Mouse (Mus musculus) thymus, adult 2 months (tissue): ENCODE measurements at regions not wholly inside any gene's neighbourhood (a gene's known extent, or its start where the extent isn't known, plus 50 kb on each side); places are given as distances from the start of the nearest gene placed in this dataset.
A peak's percentile ranks its signal among the peaks of the same experiment; 100 is the strongest.
"Not testable (repeated sequence)": the region's sequence is repeated elsewhere in the genome, so short reads cannot be mapped to it uniquely, and the experiment has no call there.

ENCODE experiments used
- DNase-seq: peaks from one replicate; pipeline ENCODE4 v3.0.0; 2021
- H3K27ac ChIP-seq: fragments of 200-500 bp; 2 replicates; pipeline ENCODE4 v1.5.1; 2012; ENCODE audit warnings: low read length, control low read depth; ENCODE audit not compliant: control insufficient read depth, insufficient read depth
- H3K27me3 ChIP-seq: fragments of 200-500 bp; 2 replicates; pipeline ENCODE4 v1.6.1; 2012; ENCODE audit warnings: mild to moderate bottlenecking, low read length, moderate library complexity, mixed read lengths; ENCODE audit not compliant: control insufficient read depth, insufficient read depth
- H3K36me3 ChIP-seq: fragments of 200-500 bp; 2 replicates; pipeline ENCODE4 v1.6.1; 2012; ENCODE audit warnings: mild to moderate bottlenecking, low read length, moderate library complexity; ENCODE audit not compliant: control insufficient read depth, insufficient read depth
- H3K4me1 ChIP-seq: fragments of 200-500 bp; replicated peaks from 2 replicates; pipeline ENCODE4 v1.6.1; 2012; ENCODE audit warnings: low read length; ENCODE audit not compliant: control insufficient read depth, insufficient read depth
- H3K4me3 ChIP-seq: fragments of 200-500 bp; 2 replicates; pipeline ENCODE4 v1.5.1; 2012; ENCODE audit warnings: mild to moderate bottlenecking, low read length, control low read depth, moderate library complexity; ENCODE audit not compliant: control insufficient read depth, insufficient read depth
- CTCF ChIP-seq: fragments of 200-500 bp; IDR thresholded peaks from 2 replicates; pipeline ENCODE4 v1.5.1; 2012; ENCODE audit warnings: mild to moderate bottlenecking, control low read depth, low read length, moderate library complexity, borderline replicate concordance; ENCODE audit not compliant: control insufficient read depth, poor library complexity, insufficient read depth; ENCODE audit errors: extremely low read depth
- POLR2A ChIP-seq: fragments of 200-500 bp; IDR thresholded peaks from 2 replicates; pipeline ENCODE4 v1.6.1; 2012; ENCODE audit warnings: mild to moderate bottlenecking, low read length, control low read depth, moderate library complexity; ENCODE audit not compliant: control insufficient read depth, poor library complexity, insufficient read depth; ENCODE audit errors: extremely low read depth
- WGBS: fragments of 180-500 bp; shearing (Covaris S2); methylation state at CpG from one replicate; pipeline ENCODE4 v1.1.7; 2018; 5-methylcytosine and 5-hydroxymethylcytosine counted together

DNA sequence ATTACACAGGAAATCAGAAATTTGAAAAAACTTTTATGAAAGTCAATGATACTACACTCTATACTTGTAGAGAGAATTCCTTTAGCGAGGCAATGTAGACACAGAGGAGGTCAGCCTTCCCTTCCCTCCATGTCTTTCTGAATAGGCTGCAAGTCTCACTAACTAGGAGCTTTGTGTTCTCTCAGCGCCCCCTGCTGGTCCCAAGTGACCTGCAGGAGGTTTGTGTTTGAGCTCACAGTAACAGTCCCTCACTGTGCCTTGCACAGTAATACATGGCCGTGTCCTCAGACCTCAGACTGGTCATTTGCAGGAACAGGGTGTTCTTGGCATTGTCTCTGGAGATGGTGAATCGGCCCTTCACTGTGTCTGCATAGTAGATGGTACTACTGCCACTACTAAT lies 315.2 kb downstream of the Adam6a start:
- peak; percentile 47 for DNase-seq
- Histone ChIP-seq H3K27ac (no peak overlapping the region), H3K4me3 (no peak overlapping the region), H3K4me1 (no peaks in the 10 kb centered on the region), H3K36me3 (no peaks in the 10 kb centered on the region), H3K27me3 (no peaks in the 10 kb centered on the region)
- TF ChIP-seq POLR2A (no peak), CTCF (peak; percentile 51; the same call in 1 of the 2 replicates)
- 47% methylated on average over 4 of the region's 4 CpGs for WGBS

DNA sequence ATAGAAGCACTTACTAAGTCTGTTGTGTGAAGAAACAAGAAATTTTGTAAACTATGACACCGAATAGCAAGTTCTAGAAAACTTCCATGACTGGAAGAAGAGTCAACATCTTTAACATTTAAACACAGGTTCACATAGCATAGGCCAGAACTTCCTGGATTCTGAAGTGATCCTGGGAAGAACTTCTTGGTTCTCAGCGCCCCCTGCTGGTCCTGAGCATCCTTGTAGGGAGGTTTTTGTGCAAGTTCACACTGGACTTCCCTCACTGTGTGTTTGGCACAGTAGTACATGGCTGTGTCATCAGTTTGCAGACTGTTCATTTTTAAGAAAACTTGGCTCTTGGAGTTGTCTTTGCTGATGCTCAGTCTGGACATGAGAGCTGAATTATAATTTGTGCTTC lies 335.1 kb downstream of the Adam6a start:
- TF ChIP-seq POLR2A (no peak), CTCF (no peak)
- H3K4me3 ChIP-seq, result no peak overlapping the region
- WGBS, result 24% methylated on average over 2 of the region's 2 CpGs
- no peak overlapping the region for H3K27ac ChIP-seq
- DNase-seq, result peak; percentile 38
- H3K27me3 ChIP-seq, result no peaks in the 10 kb centered on the region
- no peaks in the 10 kb centered on the region for H3K36me3 ChIP-seq
- H3K4me1 ChIP-seq, result no peaks in the 10 kb centered on the region

DNA sequence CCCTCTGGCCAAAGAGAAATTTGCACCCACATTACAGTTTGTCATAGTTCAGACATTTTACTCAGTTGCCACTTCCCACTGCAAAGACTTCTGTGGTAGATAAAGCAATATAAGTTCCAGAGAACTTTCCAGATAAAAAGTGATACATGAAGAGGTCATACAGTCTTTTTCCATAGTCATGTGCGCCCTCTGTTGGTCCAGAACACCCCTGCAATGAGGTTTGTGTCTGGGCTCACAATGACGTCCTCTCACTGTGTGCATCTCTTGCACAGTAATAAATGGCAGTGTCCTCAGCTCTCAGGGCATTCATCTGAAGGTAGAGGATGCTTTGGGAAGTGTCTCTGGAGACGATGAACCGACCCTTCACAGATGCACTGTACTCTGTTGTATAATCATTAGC lies 352.4 kb downstream of the Adam6a start:
- Histone ChIP-seq H3K27me3 (no peaks in the 10 kb centered on the region), H3K27ac (no peak overlapping the region), H3K4me1 (no peaks in the 10 kb centered on the region), H3K4me3 (no peak overlapping the region), H3K36me3 (no peaks in the 10 kb centered on the region)
- TF ChIP-seq CTCF, result no peak
- peak; percentile 8 for DNase-seq
- WGBS, result 38% methylated on average over 4 of the region's 4 CpGs

DNA sequence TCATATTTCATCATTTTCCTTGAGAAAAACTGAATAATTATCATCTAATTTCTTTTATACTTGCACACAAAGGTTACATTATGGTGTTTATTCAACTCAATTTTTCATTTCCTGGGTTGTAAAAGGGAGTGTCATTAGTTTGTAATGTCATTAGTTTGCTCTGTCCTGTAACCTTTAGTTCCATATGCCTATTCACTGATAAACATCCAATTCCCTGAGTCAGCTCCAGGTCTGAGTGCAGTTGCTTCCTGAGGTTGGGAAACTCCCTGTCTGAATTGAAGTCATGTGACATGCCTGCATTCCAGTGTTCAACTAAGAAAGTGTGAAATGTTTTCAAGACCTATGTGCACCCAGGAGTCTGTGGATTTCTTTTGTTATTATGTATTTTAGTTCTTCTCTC lies 362.8 kb downstream of the Adam6a start:
- Histone ChIP-seq H3K27me3 (no peaks in the 10 kb centered on the region), H3K27ac (no peak overlapping the region), H3K4me1 (no peaks in the 10 kb centered on the region), H3K4me3 (no peak overlapping the region), H3K36me3 (no peaks in the 10 kb centered on the region)
- DNase-seq, result no peak
- TF ChIP-seq POLR2A, result no peak
- no peak for TF ChIP-seq CTCF

DNA sequence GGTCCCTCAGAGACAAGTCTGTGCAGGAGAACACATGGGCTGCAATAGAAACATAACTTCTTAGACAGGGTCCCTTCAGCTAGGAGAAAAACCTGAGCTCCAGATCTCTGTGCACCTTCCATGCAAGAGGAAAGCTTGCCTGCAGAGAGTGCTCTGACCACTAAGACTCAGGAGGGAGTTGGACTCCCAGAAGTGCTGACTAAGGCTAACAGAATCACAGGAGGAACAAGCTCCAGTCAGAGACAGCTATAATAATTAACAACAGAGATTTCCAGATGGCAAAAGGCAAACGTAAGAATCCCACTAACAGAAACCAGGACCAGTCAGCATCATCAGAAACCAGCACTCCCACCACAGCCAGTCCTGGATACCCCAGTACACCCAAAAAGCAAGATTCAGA lies 364.0 kb downstream of the Adam6a start:
- DNase-seq, result no peak
- no peak overlapping the region for H3K4me3 ChIP-seq
- no peaks in the 10 kb centered on the region for H3K27me3 ChIP-seq
- no peak for TF ChIP-seq POLR2A
- no peak for TF ChIP-seq CTCF
- 62% methylated on average over 1 of the region's 1 CpGs for WGBS
- H3K36me3 ChIP-seq, result no peaks in the 10 kb centered on the region
- no peaks in the 10 kb centered on the region for H3K4me1 ChIP-seq
- no peak overlapping the region for H3K27ac ChIP-seq

DNA sequence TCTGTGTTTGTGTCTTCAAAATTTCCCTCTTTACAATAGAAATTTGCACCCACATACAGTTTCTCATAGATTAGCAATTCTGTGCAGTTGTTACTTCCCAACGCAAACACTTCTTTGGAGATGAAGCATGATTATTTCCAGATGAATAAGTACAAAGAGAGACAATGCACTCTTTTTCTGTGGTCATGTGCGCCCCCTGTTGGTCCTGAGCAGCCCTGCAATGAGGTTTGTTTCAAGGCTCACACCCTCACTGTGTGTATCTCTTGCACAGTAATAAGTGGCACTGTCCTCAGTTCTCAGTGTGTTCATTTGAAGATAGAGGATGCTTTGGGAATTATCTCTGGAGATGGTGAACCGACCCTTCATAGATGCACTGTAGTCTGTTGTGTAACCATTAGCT lies 368.1 kb downstream of the Adam6a start:
- WGBS, result 38% methylated on average over 3 of the region's 3 CpGs
- Histone ChIP-seq H3K4me1 (no peaks in the 10 kb centered on the region), H3K27ac (no peak overlapping the region), H3K36me3 (no peaks in the 10 kb centered on the region), H3K27me3 (no peaks in the 10 kb centered on the region), H3K4me3 (no peak overlapping the region)
- TF ChIP-seq POLR2A, result no peak
- TF ChIP-seq CTCF, result no peak
- peak; percentile 15 for DNase-seq

DNA sequence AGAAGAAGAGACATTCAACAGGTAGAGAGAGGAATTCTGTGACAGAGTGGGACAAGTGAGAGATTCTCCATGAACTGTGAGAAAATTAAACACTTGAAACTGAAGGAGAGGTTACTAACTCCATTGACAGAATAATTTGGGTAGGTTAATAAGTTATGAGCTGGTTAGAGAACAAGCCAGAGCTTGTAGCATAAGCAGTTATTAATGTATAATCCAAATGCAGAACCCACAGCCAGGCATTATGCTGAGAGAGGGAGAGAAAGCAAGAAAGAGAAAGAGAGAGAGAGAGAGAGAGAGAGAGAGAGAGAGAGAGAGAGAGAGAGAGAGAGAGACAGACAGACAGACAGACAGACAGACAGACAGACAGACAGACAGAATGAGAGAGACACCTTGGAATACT lies 397.0 kb downstream of the Adam6a start:
- DNase-seq, result no peak
- Histone ChIP-seq H3K4me3 (no peak overlapping the region), H3K27me3 (no peaks in the 10 kb centered on the region), H3K36me3 (no peaks in the 10 kb centered on the region), H3K27ac (no peak overlapping the region), H3K4me1 (no peaks in the 10 kb centered on the region)
- no peak for TF ChIP-seq POLR2A

DNA sequence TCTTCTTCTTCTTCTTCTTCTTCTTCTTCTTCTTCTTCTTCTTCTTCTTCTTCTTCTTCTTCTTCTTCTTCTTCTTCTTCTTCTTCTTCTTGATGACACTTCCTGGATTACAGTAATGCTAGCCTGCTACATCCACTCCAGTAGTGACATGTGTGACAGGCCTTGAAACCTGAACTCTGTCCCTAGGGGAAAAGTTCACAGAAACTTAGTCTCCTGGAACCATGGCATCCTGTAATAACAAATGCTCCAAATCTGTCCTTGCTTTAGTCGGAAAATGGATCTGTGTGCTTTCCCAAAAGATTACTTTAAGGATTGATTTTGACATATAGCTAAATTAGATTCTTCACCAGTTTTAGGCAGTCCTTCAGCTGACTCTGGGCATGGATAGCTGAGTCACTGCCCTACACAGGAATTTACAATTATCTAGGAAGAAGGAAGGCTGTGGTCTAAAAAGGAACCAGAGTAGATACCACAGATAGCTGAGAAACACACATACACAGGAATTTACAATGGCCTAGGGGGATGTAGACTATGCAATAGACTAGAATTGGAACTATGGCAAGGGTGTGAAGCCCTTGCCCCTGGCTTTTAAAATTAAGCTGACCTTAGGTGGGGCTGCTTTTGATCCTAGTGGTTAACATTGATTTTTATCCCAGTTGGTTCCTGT lies 400.1 kb downstream of the Adam6a start:
- H3K4me3 ChIP-seq, H3K4me1 ChIP-seq, H3K27me3 ChIP-seq, H3K27ac ChIP-seq, H3K36me3 ChIP-seq, DNase-seq: not testable (repeated sequence)
- WGBS, result 89% methylated on average over 1 of the region's 1 CpGs

DNA sequence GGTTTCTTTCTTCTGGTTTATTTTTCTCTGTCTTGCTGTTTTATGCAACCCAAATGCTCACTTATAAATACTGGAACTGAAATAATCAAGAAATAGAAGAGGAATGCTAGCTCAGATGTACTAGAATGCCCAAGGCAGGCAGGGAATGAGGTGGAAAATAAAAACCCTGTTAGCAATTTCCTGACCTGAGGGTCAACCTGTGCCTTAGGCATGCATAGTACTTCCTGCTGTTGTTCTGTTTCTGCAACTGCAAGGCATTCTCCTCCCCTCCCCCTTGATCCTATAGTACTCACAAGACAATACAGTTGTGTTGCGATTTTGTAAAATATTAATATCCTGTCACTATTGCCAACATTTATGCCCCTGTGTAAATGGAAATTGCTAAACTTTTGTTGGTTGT lies 402.1 kb downstream of the Adam6a start:
- not testable (repeated sequence) for H3K4me3 ChIP-seq, H3K36me3 ChIP-seq, DNase-seq, H3K27ac ChIP-seq, H3K27me3 ChIP-seq, H3K4me1 ChIP-seq
- WGBS, result 94% methylated on average over 1 of the region's 1 CpGs

DNA sequence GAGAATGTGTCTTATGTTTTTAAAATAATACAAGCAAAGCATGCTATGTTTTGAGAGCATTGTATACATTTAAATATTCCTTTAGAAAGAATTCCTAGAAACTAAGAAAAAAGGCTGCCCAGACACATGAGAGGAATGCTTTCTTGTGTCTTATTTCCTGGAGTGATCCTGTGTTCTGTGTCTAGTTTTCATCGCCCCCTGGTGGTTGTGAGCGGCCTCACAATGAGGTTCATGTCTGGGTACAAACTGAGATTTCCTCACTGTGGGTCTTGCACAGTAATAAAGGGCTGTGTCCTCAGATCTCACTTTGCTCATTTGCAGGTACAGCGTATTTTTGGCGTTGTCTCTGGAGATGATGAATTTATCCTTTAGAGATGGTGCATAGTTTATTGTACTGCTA lies 404.3 kb downstream of the Adam6a start:
- DNase-seq, result peak; percentile 42
- H3K4me1 ChIP-seq, H3K36me3 ChIP-seq, H3K27me3 ChIP-seq, H3K4me3 ChIP-seq, H3K27ac ChIP-seq: not testable (repeated sequence)
- WGBS, result 31% methylated on average over 4 of the region's 4 CpGs
